Mouse (Mus musculus) midbrain, embryonic 11.5 days (tissue): Measurements from ENCODE around the gene Cdh16. TPM values are rescaled to one million over a fixed set of nuclear protein-coding genes. Genes with fewer than 3 reads are reported as not detected.
"Not testable (repeated sequence)": the region's sequence is repeated elsewhere in the genome, so short reads cannot be mapped to it uniquely, and the experiment has no call there.

ENCODE experiments used
- ATAC-seq: fragments of 200-750 bp; cut with Nextera tagmentation; 2 replicates; pipeline ENCODE4 v1.8.0; 2017; ENCODE audit warnings: moderate TSS enrichment, moderate library complexity; ENCODE audit not compliant: low FRiP score
- DNase-seq: peaks from one replicate; pipeline ENCODE4 v3.0.0; 2015; ENCODE audit warnings: low spot score; ENCODE audit errors: missing footprints
- H3K27ac ChIP-seq: fragments of 300-500 bp; sonication (generic); 2 replicates; pipeline ENCODE4 v1.5.1; 2014; ENCODE audit warnings: low read depth, low read length
- H3K27me3 ChIP-seq: fragments of 300-500 bp; sonication (generic); 2 replicates; pipeline ENCODE4 v1.6.1; 2014; ENCODE audit warnings: mild to moderate bottlenecking, low read length, moderate library complexity, mixed read lengths; ENCODE audit not compliant: control insufficient read depth, insufficient read depth
- H3K36me3 ChIP-seq: fragments of 300-500 bp; sonication (generic); 2 replicates; pipeline ENCODE4 v1.6.1; 2014; ENCODE audit warnings: mild to moderate bottlenecking, low read length, moderate library complexity, mixed read lengths; ENCODE audit not compliant: control insufficient read depth, insufficient read depth
- H3K4me1 ChIP-seq: fragments of 300-500 bp; sonication (generic); 2 replicates; pipeline ENCODE4 v1.6.1; 2014; ENCODE audit warnings: low read length; ENCODE audit not compliant: control insufficient read depth, insufficient read depth
- H3K4me2 ChIP-seq: fragments of 300-500 bp; sonication (generic); 2 replicates; pipeline ENCODE4 v1.6.1; 2014; ENCODE audit warnings: mild to moderate bottlenecking, moderate library complexity
- H3K4me3 ChIP-seq: fragments of 300-500 bp; sonication (generic); 2 replicates; pipeline ENCODE4 v1.5.1; 2014; ENCODE audit warnings: low read depth, low read length
- H3K9ac ChIP-seq: fragments of 300-500 bp; sonication (generic); 2 replicates; pipeline ENCODE4 v1.6.1; 2014; ENCODE audit warnings: low read length
- H3K9me3 ChIP-seq: fragments of 300-500 bp; sonication (generic); 2 replicates; pipeline ENCODE4 v1.6.1; 2016; ENCODE audit warnings: low read length; ENCODE audit not compliant: control insufficient read depth
- WGBS: fragments of 180-500 bp; shearing (Covaris S2); extraction: QIAGEN DNeasy Blood & Tissue Kit; methylation state at CpG from one replicate; pipeline ENCODE4 v1.1.7; 2014; 5-methylcytosine and 5-hydroxymethylcytosine counted together
- polyA plus RNA-seq: library from polyadenylated mRNA; unstranded; fragments of >200 nt; fragmentation: Nextera tagmentation; extraction: Ambion mirVana; gene quantifications from 2 replicates; pipeline ENCODE4 v1.2.1, GENCODE M21; 2014

Cdh16 gene
- polyA plus RNA-seq: not detected in 2 replicates

- DNase-seq (no peak), ATAC-seq (no peak)
- Histone ChIP-seq H3K36me3 (no peaks in the 10 kb centered on the region), H3K4me2 (no peak within 1 kb of the TSS), H3K9me3 (no peaks in the 10 kb centered on the region), H3K27ac (no peak within 1 kb of the TSS), H3K9ac (no peak within 1 kb of the TSS), H3K4me3 (no peak within 1 kb of the TSS), H3K27me3 (no peaks in the 10 kb centered on the region), H3K4me1 (no peaks in the 10 kb centered on the region)
- WGBS: 78% methylated on average over 6 of the region's 6 CpGs
These were observed at the start of gene Cdh16 for GRCm38 (mm10) chr8:104624161-104624560. Cdh16 (minus strand) TSS chr8:104624396.

GRCm38 (mm10) chr8:104655614-104656013 is 31.4 kb upstream of the Cdh16 start:
- DNase-seq: no peak
- Histone ChIP-seq H3K9me3 (no peaks in the 10 kb centered on the region), H3K9ac (no peak overlapping the region), H3K4me3 (no peak overlapping the region), H3K36me3 (no peaks in the 10 kb centered on the region), H3K4me1 (no peaks in the 10 kb centered on the region), H3K27me3 (no peaks in the 10 kb centered on the region), H3K27ac (no peak overlapping the region), H3K4me2 (no peak overlapping the region)
- WGBS: 85% methylated on average over 4 of the region's 4 CpGs
- ATAC-seq: 0 out of 2 replicates have a peak, but pooled peaks have one; percentile 35

GRCm38 (mm10) chr8:104654984-104655383 is 30.8 kb upstream of the Cdh16 start:
- no peak overlapping the region for H3K4me2 ChIP-seq
- WGBS: 4% methylated on average over 3 of the region's 3 CpGs

GRCm38 (mm10) chr8:104644187-104644586 is 20.0 kb upstream of the Cdh16 start:
- H3K4me2 ChIP-seq, H3K27me3 ChIP-seq, H3K9ac ChIP-seq, H3K9me3 ChIP-seq, H3K4me3 ChIP-seq, H3K27ac ChIP-seq, ATAC-seq, H3K36me3 ChIP-seq, DNase-seq, H3K4me1 ChIP-seq: not testable (repeated sequence)
- 65% methylated on average over 3 of the region's 3 CpGs for WGBS

More at GRCm38 (mm10) chr8:104654984-104655383, 30.8 kb upstream of the Cdh16 start:
- ATAC-seq (peak; percentile 88), DNase-seq (peak; percentile 98)
- no peak overlapping the region for H3K9ac ChIP-seq
- H3K27ac ChIP-seq: no peak overlapping the region
- H3K9me3 ChIP-seq: no peaks in the 10 kb centered on the region
- no peaks in the 10 kb centered on the region for H3K27me3 ChIP-seq
- H3K4me1 ChIP-seq: no peaks in the 10 kb centered on the region
- no peak overlapping the region for H3K4me3 ChIP-seq
- H3K36me3 ChIP-seq: no peaks in the 10 kb centered on the region

- ATAC-seq: peak; percentile 43
These were observed 18.1 kb upstream of the Cdh16 start for GRCm38 (mm10) chr8:104642324-104642654.

GRCm38 (mm10) chr8:104641426-104642323 is 17.5 kb upstream of the Cdh16 start, which contains the start of gene Ciao2b:
Ciao2b (minus strand) TSS chr8:104641965.
- WGBS: under 1% methylated on average over 66 of the region's 66 CpGs
- peaks cover 10% of the 10 kb centered on the region for H3K4me1 ChIP-seq
- peak within 1 kb of the TSS; percentile 75 for H3K9ac ChIP-seq
- H3K4me2 ChIP-seq: peak within 1 kb of the TSS; percentile 85
- H3K27ac ChIP-seq: no peak within 1 kb of the TSS; the same call in 1 of the 2 replicates
- H3K4me3 ChIP-seq: peak within 1 kb of the TSS; percentile 70
- peak; percentile 96 for ATAC-seq
- peak; percentile 98 for DNase-seq
- H3K27me3 ChIP-seq: no peaks in the 10 kb centered on the region
- H3K9me3 ChIP-seq: no peaks in the 10 kb centered on the region
- H3K36me3 ChIP-seq: no peaks in the 10 kb centered on the region; the same call in 1 of the 2 replicates

More at GRCm38 (mm10) chr8:104642324-104642654, 18.1 kb upstream of the Cdh16 start:
- DNase-seq: no peak
- Histone ChIP-seq H3K4me3 (peak overlapping the region; percentile 70), H3K9ac (peak overlapping the region; percentile 75), H3K4me2 (peak overlapping the region; percentile 85), H3K9me3 (no peaks in the 10 kb centered on the region), H3K4me1 (peaks cover 10% of the 10 kb centered on the region), H3K27ac (no peak overlapping the region), H3K36me3 (no peaks in the 10 kb centered on the region; the same call in 1 of the 2 replicates), H3K27me3 (no peaks in the 10 kb centered on the region)
- 82% methylated on average over 6 of the region's 6 CpGs for WGBS

GRCm38 (mm10) chr8:104640831-104641370 is 16.7 kb upstream of the Cdh16 start:
- Histone ChIP-seq H3K9ac (peak overlapping the region; percentile 75), H3K27ac (no peak overlapping the region), H3K27me3 (no peaks in the 10 kb centered on the region), H3K4me2 (peak overlapping the region; percentile 85), H3K36me3 (no peaks in the 10 kb centered on the region; the same call in 1 of the 2 replicates), H3K4me1 (peaks cover 10% of the 10 kb centered on the region), H3K4me3 (peak overlapping the region; percentile 70), H3K9me3 (no peaks in the 10 kb centered on the region)
- WGBS: 12% methylated on average over 25 of the region's 25 CpGs
- DNase-seq (peak; percentile 86), ATAC-seq (no peak)

GRCm38 (mm10) chr8:104640241-104640640 is 16.0 kb upstream of the Cdh16 start:
- H3K4me2 ChIP-seq: peak overlapping the region; percentile 85
- WGBS: 85% methylated on average over 7 of the region's 7 CpGs
- no peaks in the 10 kb centered on the region for H3K9me3 ChIP-seq
- H3K4me1 ChIP-seq: peaks cover 10% of the 10 kb centered on the region
- no peak for DNase-seq
- ATAC-seq: no peak
- no peaks in the 10 kb centered on the region for H3K27me3 ChIP-seq
- H3K4me3 ChIP-seq: no peak overlapping the region
- no peaks in the 10 kb centered on the region; the same call in 1 of the 2 replicates for H3K36me3 ChIP-seq
- H3K9ac ChIP-seq: no peak overlapping the region
- H3K27ac ChIP-seq: no peak overlapping the region

GRCm38 (mm10) chr8:104638010-104638409 is 13.8 kb upstream of the Cdh16 start:
- Histone ChIP-seq H3K27me3 (no peaks in the 10 kb centered on the region), H3K4me1 (peaks cover 10% of the 10 kb centered on the region), H3K4me2 (no peak overlapping the region), H3K9ac (no peak overlapping the region), H3K9me3 (no peaks in the 10 kb centered on the region), H3K27ac (no peak overlapping the region), H3K4me3 (no peak overlapping the region), H3K36me3 (no peaks in the 10 kb centered on the region; the same call in 1 of the 2 replicates)
- DNase-seq: no peak
- WGBS: 87% methylated on average over 6 of the region's 6 CpGs
- no peak for ATAC-seq
